Mouse (Mus musculus): ENCODE results near the gene Gm48551. TPM values are rescaled to one million over a fixed set of nuclear protein-coding genes. Genes with fewer than 3 reads are reported as not detected.

Gm48551 gene
- polyA plus RNA-seq, 1 experiment from 2014 or later: 6.6 TPM

DNA sequence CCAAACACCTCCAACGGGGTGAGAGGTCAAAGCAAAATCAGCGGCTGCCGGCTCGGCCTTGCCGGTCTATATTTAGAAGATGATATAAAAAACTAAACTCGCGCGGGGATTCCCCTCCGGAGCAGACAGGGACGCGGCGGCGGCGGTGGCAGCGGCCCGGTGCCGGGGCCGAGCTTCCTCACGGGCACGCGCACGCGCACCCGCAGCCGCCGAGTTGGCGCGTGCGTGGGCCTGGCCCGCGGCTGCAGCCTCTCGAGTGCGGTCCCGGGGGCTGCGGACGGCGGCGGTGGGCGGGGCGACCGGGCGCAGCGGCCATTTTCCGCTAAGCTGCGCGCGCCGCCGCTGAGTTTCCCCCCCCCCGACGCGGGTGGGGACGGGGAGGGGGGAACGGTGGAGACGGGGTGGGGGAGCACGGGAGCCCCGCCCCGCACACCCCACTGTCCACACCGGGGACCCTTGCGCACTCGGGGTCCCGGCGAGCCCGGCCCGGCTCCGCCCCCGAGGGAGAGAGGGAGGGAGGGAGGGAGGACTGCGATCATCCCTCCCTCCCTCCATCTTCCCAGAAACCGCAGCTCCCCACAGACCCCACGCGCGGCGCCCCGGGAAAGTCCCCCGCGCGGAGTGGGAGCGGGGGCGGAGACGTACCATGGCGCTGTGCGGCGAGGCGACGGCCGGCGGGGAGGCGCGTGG lies 46.0 kb downstream of the Gm48551 start:
- under 1% methylated on average over 63 of the region's 89 CpGs for WGBS
- peaks cover 65% of the 10 kb centered on the region for H3K4me1 ChIP-seq (replicated peaks)
- peak; percentile 17 for ATAC-seq (ENCODE audit: low FRiP score, low read depth)

DNA sequence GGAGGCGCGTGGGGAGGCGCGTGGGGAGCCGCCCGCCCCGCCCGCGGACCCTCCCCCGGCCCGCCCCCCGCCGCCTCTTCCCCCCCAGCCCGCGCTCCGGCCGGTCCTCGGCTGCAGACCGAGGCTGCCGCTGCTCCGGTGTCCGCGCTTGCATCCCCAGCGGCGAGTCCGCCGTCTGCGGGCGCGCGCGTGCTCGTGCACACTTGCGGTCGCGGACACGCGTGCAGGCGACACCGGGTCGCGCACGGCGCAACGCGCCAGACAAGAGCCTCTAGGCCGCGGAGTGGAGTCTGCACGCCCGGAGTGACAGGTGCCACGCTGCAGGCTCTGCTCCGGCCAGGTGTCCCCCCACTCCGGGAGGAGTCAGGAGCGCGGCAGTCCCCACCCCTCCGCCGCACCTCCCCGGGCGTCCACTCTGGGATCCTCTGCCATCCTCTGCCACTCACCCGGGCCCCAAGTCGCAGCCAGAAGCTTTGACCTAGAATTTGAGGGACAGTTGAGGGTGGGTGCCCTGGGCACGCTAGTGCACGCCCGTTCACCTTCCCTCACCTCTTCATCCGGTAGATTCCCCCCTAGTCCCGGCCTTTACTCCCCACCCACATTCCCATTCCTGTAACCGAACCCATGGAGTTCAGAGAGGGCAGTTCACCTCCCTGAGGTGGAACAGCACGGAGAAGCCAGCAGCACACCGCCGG lies 46.7 kb downstream of the Gm48551 start:
- H3K9ac ChIP-seq: peak overlapping the region; percentile 93
- 1% methylated on average over 49 of the region's 70 CpGs for WGBS
- peak; percentile 14; the same call in 1 of the 2 replicates for ATAC-seq (ENCODE audit: low FRiP score, low read depth)
- H3K27ac ChIP-seq (replicated peaks): peak overlapping the region; percentile 95
- H3K4me3 ChIP-seq: peak overlapping the region; percentile 85
- peaks cover 14% of the 10 kb centered on the region; the same call in 1 of the 2 replicates for H3K27me3 ChIP-seq
- H3K36me3 ChIP-seq: no peaks in the 10 kb centered on the region
- peak overlapping the region; percentile 69 for H3K4me2 ChIP-seq
- peaks cover 59% of the 10 kb centered on the region for H3K4me1 ChIP-seq (replicated peaks)
- H3K9me3 ChIP-seq: no peaks in the 10 kb centered on the region

More for the DNA sequence above, 46.0 kb downstream of the Gm48551 start:
- Histone ChIP-seq H3K27me3 (peaks cover 18% of the 10 kb centered on the region; the same call in 1 of the 2 replicates), H3K27ac (replicated peaks) (peak overlapping the region; percentile 95), H3K9me3 (no peaks in the 10 kb centered on the region), H3K4me3 (peak overlapping the region; percentile 85), H3K9ac (peak overlapping the region; percentile 93), H3K36me3 (no peaks in the 10 kb centered on the region), H3K4me2 (peak overlapping the region; percentile 69)

DNA sequence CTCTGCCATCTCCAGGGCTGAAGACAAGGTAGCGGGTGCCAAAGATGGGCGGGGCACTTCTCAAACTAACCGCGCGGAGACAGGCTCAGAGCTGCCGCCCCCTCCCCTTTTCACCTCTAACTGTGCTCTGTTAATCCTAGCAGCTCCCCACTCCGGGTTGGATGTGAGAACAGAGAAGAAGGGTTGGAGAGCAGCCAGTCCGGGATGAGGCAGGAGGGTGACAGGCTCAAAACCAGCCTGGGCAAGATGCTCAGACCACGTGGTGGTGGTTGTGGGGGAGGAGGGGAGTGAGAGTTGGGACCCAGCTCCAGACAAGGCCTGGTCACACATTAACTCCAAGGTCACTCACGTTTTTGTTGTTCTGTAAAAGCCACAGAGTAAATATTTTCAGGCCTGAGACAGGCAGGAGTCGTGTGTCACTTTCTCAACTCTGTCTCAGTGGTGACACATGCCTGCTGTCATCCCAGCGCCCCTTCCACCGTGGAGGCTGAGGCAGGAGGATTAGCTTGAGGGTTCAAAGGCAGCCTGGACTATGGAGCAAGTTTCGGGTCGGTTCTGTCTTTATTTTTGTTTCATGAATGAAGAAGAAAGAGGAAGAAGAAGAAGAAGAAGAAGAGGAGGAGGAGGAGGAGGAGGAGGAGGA lies 47.4 kb downstream of the Gm48551 start:
- Histone ChIP-seq H3K27ac (replicated peaks) (peak overlapping the region; percentile 95), H3K9ac (peak overlapping the region; percentile 93), H3K36me3 (no peaks in the 10 kb centered on the region), H3K9me3 (no peaks in the 10 kb centered on the region), H3K4me1 (replicated peaks) (peaks cover 53% of the 10 kb centered on the region), H3K27me3 (peaks cover 14% of the 10 kb centered on the region; the same call in 1 of the 2 replicates), H3K4me3 (peak overlapping the region; percentile 85), H3K4me2 (peak overlapping the region; percentile 69)
- no peak for ATAC-seq (ENCODE audit: low FRiP score, low read depth)
- 13% methylated on average over 15 of the region's 15 CpGs for WGBS

DNA sequence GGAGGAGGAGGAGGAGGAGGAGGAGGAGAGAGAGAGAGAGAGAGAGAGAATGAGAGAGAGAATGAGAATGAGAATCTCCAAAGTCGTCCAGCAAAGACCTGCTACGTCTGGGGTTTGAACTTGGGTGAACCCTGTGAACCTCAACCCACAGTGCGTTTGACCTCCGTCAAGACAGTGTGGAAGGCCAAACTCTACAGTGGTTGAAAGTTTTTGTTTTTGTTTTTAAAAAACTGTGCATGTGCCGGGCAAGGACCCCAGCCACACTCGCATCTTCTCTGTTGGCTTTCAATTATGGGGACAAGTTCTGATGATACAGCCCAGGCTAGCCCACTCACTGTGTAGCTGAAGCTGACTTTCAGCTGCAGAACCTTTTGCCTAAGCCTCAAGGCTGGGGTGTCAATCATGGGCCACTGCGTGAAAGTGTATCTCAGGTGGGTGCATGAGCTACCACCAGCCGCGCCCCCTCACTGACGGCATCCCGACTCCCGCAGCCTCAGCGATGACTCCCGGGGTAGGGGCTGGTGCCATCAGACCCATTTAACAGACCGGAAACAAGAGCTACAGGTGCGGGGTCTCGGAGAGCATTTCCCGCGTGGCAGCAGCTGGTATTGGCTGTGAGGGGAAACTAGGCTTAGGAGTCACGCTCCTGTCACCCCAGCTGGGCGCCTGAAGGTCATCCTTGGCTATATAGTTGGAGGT lies 48.1 kb downstream of the Gm48551 start:
- H3K27ac ChIP-seq (replicated peaks): peak overlapping the region; percentile 32; the same call in 1 of the 2 replicates
- peak overlapping the region; percentile 30 for H3K4me3 ChIP-seq
- H3K9ac ChIP-seq: peak overlapping the region; percentile 37
- H3K36me3 ChIP-seq: no peaks in the 10 kb centered on the region
- H3K9me3 ChIP-seq: no peaks in the 10 kb centered on the region
- peak overlapping the region; percentile 61 for H3K4me2 ChIP-seq
- WGBS: 63% methylated on average over 21 of the region's 21 CpGs
- peaks cover 12% of the 10 kb centered on the region; the same call in 1 of the 2 replicates for H3K27me3 ChIP-seq
- H3K4me1 ChIP-seq (replicated peaks): peaks cover 46% of the 10 kb centered on the region
- peak; percentile 16 for ATAC-seq (ENCODE audit: low FRiP score, low read depth)

DNA sequence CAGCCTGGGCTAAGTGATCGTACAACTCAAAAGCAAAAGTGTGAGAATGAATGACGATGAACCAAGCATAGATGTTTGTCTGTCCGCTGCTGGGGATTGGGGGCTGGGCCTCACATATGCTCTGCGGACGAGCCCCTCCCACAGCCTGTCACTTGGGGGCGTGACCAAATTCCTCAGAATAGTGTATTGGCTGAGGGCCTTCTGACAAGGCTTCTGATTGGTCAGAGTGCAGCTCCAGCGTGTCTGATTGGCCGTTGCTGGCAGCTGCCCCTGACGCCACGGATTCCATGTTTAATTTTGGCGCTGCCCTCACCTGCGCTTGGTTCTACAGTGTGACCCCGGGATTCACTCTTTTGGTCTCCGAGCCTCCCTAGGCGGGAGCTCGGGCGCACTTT lies 48.6 kb downstream of the Gm48551 start:
- Histone ChIP-seq H3K4me1 (replicated peaks) (peaks cover 44% of the 10 kb centered on the region), H3K4me3 (peak overlapping the region; percentile 30), H3K27ac (replicated peaks) (peak overlapping the region; percentile 62), H3K9me3 (no peaks in the 10 kb centered on the region), H3K27me3 (0 out of 2 replicates have a peak, but pooled peaks cover 8% of the 10 kb centered on the region), H3K4me2 (peak overlapping the region; percentile 61), H3K9ac (peak overlapping the region; percentile 37), H3K36me3 (no peaks in the 10 kb centered on the region)
- 5% methylated on average over 17 of the region's 17 CpGs for WGBS
- peak; percentile 90 for ATAC-seq (ENCODE audit: low FRiP score, low read depth)

DNA sequence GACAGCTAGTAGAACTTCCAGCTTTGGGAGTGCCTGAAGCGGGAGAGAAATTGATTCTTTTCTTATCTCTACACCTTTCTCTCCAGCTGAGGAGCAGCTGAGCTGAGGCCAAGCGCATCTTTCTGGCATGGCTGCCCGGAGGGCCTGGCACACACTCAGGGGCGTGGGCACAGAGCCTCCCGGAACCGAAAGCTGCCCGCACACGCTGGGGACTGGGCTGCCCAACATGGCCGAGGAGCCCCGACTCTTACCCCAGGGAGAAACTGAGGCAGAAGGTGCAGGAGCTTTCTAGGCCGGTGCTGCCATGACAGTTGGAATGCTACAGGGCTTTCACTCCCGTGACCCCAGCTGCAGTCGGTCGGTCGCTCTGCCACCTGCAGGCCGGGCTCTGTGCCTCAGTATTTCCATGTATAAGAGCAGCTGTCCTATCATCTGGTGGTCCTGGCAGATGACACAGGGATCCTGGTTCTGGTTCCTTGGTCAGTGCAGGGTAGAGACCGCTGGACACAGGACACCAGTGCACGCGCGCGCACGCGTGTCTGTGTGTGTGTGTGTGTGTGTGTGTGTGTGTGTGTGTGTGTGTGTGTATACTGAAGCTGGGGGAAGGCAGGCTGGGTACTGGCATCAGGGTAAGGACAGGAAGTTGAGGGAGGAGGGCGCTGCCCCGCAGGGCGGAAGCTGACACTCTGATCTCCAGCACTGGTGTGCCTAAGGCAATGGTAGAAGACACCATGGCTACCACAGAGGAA lies 49.4 kb downstream of the Gm48551 start:
- H3K4me1 ChIP-seq (replicated peaks): peaks cover 44% of the 10 kb centered on the region
- H3K27me3 ChIP-seq: no peaks in the 10 kb centered on the region
- ATAC-seq (ENCODE audit: low FRiP score, low read depth): no peak
- H3K27ac ChIP-seq (replicated peaks): peak overlapping the region; percentile 62; the same call in 1 of the 2 replicates
- no peaks in the 10 kb centered on the region for H3K36me3 ChIP-seq
- H3K4me3 ChIP-seq: no peak overlapping the region
- H3K4me2 ChIP-seq: no peak overlapping the region
- 67% methylated on average over 26 of the region's 26 CpGs for WGBS
- H3K9ac ChIP-seq: no peak overlapping the region
- no peaks in the 10 kb centered on the region for H3K9me3 ChIP-seq

DNA sequence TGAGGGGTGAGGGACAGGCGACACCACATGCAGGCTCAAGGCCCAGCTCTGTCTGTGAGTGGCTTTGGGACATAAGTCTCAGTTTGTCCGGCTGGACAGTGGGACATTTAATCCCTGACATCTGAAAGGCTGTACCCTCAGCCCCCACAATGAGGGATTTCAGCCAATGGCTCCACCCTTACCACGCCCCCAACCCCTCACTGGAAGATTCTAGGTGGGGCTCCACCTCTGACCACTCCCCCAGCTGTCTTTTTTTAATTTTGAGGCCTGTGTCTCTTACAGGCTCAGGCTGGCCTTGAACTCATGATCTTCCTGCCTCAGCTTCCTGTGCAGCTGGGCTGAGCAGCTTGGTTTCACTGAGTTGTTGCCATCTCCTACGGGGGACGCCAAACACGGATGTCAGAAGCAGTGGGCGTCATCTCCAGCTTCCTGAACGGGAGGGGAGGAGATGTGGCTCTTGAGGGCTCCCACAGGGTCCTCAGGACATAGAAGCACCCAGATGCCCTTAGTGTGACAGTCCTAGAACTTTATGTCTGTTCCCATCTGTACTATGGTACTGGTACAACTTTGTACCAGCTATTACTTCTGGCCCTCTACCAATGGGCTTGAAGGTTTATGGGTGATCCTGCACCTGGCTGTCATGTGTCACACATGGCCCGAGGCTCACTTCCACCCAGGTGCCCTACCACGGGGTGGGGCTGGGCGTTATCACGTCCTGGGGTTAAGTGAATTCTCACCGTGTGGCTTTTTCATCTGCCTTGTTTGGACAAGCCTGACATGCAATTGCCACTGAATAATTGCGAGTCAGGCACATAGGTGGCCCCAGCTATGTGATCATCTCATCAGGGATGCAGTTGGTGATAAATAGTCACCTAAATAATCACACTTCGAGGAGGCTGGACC lies 50.3 kb downstream of the Gm48551 start:
- Histone ChIP-seq H3K4me3 (no peak overlapping the region), H3K4me1 (replicated peaks) (peaks cover 36% of the 10 kb centered on the region), H3K9ac (no peak overlapping the region), H3K36me3 (no peaks in the 10 kb centered on the region), H3K27ac (replicated peaks) (peak overlapping the region; percentile 66; the same call in 1 of the 2 replicates), H3K9me3 (no peaks in the 10 kb centered on the region), H3K27me3 (no peaks in the 10 kb centered on the region), H3K4me2 (no peak overlapping the region)
- WGBS: 71% methylated on average over 15 of the region's 15 CpGs
- ATAC-seq (ENCODE audit: low FRiP score, low read depth): no peak

DNA sequence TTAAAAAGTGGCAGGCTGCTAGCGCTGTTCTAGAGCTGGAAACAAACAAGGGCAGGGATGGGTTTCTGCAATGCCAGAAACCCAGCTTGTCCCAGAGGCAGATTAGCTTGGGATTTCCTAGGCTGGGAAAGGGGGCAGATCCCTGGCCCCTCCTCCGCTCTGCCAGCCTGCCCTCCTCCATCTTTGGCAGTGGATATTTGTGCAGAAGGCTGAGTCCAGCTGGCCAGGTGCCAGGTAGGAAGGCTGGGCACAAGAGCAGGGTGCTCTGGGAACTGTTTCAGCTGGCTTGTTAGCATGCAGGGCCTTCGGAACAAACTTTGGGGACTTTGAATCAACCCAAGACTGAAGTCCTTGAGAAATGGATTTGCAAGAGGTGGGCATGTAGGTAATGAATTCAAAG lies 51.2 kb downstream of the Gm48551 start:
- 59% methylated on average over 3 of the region's 3 CpGs for WGBS
- Histone ChIP-seq H3K4me3 (no peak overlapping the region), H3K27ac (replicated peaks) (peak overlapping the region; percentile 66; the same call in 1 of the 2 replicates), H3K9ac (no peak overlapping the region), H3K27me3 (no peaks in the 10 kb centered on the region), H3K4me2 (no peak overlapping the region), H3K9me3 (no peaks in the 10 kb centered on the region), H3K36me3 (no peaks in the 10 kb centered on the region), H3K4me1 (replicated peaks) (peaks cover 33% of the 10 kb centered on the region)
- no peak for ATAC-seq (ENCODE audit: low FRiP score, low read depth)

DNA sequence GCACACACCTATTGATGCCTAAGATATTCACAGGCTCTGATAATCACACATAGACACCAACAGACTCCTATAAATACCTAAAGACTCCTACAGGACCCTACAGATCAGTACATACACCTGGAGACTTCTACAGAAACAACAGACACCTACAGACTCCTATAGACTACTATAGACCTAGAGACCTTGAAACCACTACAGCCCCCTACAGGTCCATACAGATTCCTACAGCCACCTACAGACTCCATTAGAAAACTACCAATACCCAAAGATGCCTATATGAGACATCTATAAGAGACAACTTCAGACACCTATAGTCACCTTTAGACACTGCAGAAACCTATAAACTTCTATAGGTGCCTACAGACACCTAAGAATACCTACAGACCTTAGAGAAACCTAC lies 56.8 kb downstream of the Gm48551 start:
- Histone ChIP-seq H3K4me3 (no peak overlapping the region), H3K9ac (no peak overlapping the region), H3K36me3 (no peaks in the 10 kb centered on the region), H3K27me3 (peaks cover 2% of the 10 kb centered on the region), H3K4me1 (replicated peaks) (no peaks in the 10 kb centered on the region), H3K4me2 (no peak overlapping the region), H3K9me3 (no peaks in the 10 kb centered on the region), H3K27ac (replicated peaks) (no peak overlapping the region)
- no peak for ATAC-seq (ENCODE audit: low FRiP score, low read depth)
